Mouse (Mus musculus): ENCODE results near the gene Nat14. TPM values are rescaled to one million over a fixed set of nuclear protein-coding genes. Genes with fewer than 3 reads are reported as not detected.

Nat14 gene
- total and polyA plus RNA-seq, 2 experiments from 2014 or later: 45.5 to 54.3 TPM

- Histone ChIP-seq H3K27ac (ENCODE audit: low read depth, low read length) (no peak overlapping the region), H3K27me3 (ENCODE audit: insufficient read depth, low read length) (no peaks in the 10 kb centered on the region), H3K9me3 (ENCODE audit: low read length) (no peaks in the 10 kb centered on the region), H3K4me2 (ENCODE audit: low read depth) (no peak overlapping the region), H3K36me3 (ENCODE audit: insufficient read depth) (no peaks in the 10 kb centered on the region), H3K9ac (no peak overlapping the region), H3K4me1 (ENCODE audit: insufficient read depth) (no peaks in the 10 kb centered on the region), H3K4me3 (ENCODE audit: low read depth, low read length) (no peak overlapping the region)
- ATAC-seq (no peak), DNase-seq (no peak)
- TF ChIP-seq CTCF (IDR thresholded peaks at IDR 0.05; ENCODE audit: low read depth): no peak
- WGBS: 87% methylated on average over 5 of the region's 5 CpGs
Measured at GRCm38 (mm10) chr7:4964988-4965387, 43.2 kb downstream of the Nat14 start.

- Histone ChIP-seq H3K27ac (ENCODE audit: low read depth, low read length) (no peak within 1 kb of the TSS), H3K9ac (no peak within 1 kb of the TSS), H3K9me3 (ENCODE audit: low read length) (no peaks in the 10 kb centered on the region), H3K36me3 (ENCODE audit: insufficient read depth) (no peaks in the 10 kb centered on the region), H3K27me3 (ENCODE audit: insufficient read depth, low read length) (no peaks in the 10 kb centered on the region), H3K4me1 (ENCODE audit: insufficient read depth) (no peaks in the 10 kb centered on the region), H3K4me3 (ENCODE audit: low read depth, low read length) (no peak within 1 kb of the TSS), H3K4me2 (ENCODE audit: low read depth) (no peak within 1 kb of the TSS)
- WGBS: 34% methylated on average over 6 of the region's 6 CpGs
- DNase-seq (no peak), ATAC-seq (no peak)
- no peak for TF ChIP-seq CTCF (IDR thresholded peaks at IDR 0.05; ENCODE audit: low read depth)
Measured at GRCm38 (mm10) chr7:4971068-4971467, 49.2 kb downstream of the Nat14 start, which contains the start of gene Sbk3. Gene Sbk3, minus strand, starts transcription at chr7:4971168.

- TF ChIP-seq CTCF (IDR thresholded peaks at IDR 0.05; ENCODE audit: low read depth): no peak
- Histone ChIP-seq H3K4me3 (ENCODE audit: low read depth, low read length) (no peak overlapping the region), H3K4me1 (ENCODE audit: insufficient read depth) (no peaks in the 10 kb centered on the region), H3K36me3 (ENCODE audit: insufficient read depth) (no peaks in the 10 kb centered on the region), H3K4me2 (ENCODE audit: low read depth) (no peak overlapping the region), H3K27me3 (ENCODE audit: insufficient read depth, low read length) (no peaks in the 10 kb centered on the region), H3K9me3 (ENCODE audit: low read length) (no peaks in the 10 kb centered on the region), H3K27ac (ENCODE audit: low read depth, low read length) (no peak overlapping the region), H3K9ac (no peak overlapping the region)
- WGBS: 25% methylated on average over 7 of the region's 7 CpGs
- DNase-seq (no peak), ATAC-seq (no peak)
Measured at GRCm38 (mm10) chr7:4971710-4972109, 49.9 kb downstream of the Nat14 start.

GRCm38 (mm10) chr7:4972321-4973047 lies 50.7 kb downstream of the Nat14 start:
- H3K4me2 ChIP-seq (ENCODE audit: low read depth): no peak overlapping the region

More at GRCm38 (mm10) chr7:4972321-4973047, 50.7 kb downstream of the Nat14 start:
- no peak for TF ChIP-seq CTCF (IDR thresholded peaks at IDR 0.05; ENCODE audit: low read depth)
- no peak overlapping the region for H3K4me3 ChIP-seq (ENCODE audit: low read depth, low read length)
- H3K36me3 ChIP-seq (ENCODE audit: insufficient read depth): no peaks in the 10 kb centered on the region
- H3K9me3 ChIP-seq (ENCODE audit: low read length): no peaks in the 10 kb centered on the region
- H3K27ac ChIP-seq (ENCODE audit: low read depth, low read length): no peak overlapping the region
- no peaks in the 10 kb centered on the region for H3K27me3 ChIP-seq (ENCODE audit: insufficient read depth, low read length)
- H3K9ac ChIP-seq: no peak overlapping the region
- ATAC-seq (no peak), DNase-seq (no peak)
- H3K4me1 ChIP-seq (ENCODE audit: insufficient read depth): no peaks in the 10 kb centered on the region
- WGBS: 75% methylated on average over 18 of the region's 18 CpGs

Other genes starting within 250 kb of the Nat14 start
Only the 30 nearest of the 33 such genes appear.
- gene Tmem150b, start 196.8 kb upstream of the Nat14 start, total RNA-seq (2014; rRNA removed): not detected in 2 replicates
- 0.18 TPM in 1 of 2 replicates, not detected in the other for gene Tmem150b, start 196.8 kb upstream of the Nat14 start, polyA plus RNA-seq (2015; fragmentation: Nextera tagmentation; extraction: Ambion mirVana)
- gene Kmt5c, start 181.9 kb upstream of the Nat14 start, total RNA-seq (2014; rRNA removed): 36.8 and 59.1 TPM in 2 replicates
- 32.3 and 35.1 TPM in 2 replicates for gene Kmt5c, start 181.9 kb upstream of the Nat14 start, polyA plus RNA-seq (2015; fragmentation: Nextera tagmentation; extraction: Ambion mirVana)
- gene Cox6b2, start 168.9 kb upstream of the Nat14 start, total RNA-seq (2014; rRNA removed): 3.8 and 4.8 TPM in 2 replicates
- gene Cox6b2, start 168.9 kb upstream of the Nat14 start, polyA plus RNA-seq (2015; fragmentation: Nextera tagmentation; extraction: Ambion mirVana): 19.8 and 23.3 TPM in 2 replicates
- not detected in 2 replicates for gene Fam71e2, start 150.7 kb upstream of the Nat14 start, total RNA-seq (2014; rRNA removed)
- not detected in 2 replicates for gene Fam71e2, start 150.7 kb upstream of the Nat14 start, polyA plus RNA-seq (2015; fragmentation: Nextera tagmentation; extraction: Ambion mirVana)
- 1.2 and 2.6 TPM in 2 replicates for gene Il11, start 139.2 kb upstream of the Nat14 start, total RNA-seq (2014; rRNA removed)
- 1.2 and 2.1 TPM in 2 replicates for gene Il11, start 139.2 kb upstream of the Nat14 start, polyA plus RNA-seq (2015; fragmentation: Nextera tagmentation; extraction: Ambion mirVana)
- gene Tmem190, start 139.1 kb upstream of the Nat14 start, total RNA-seq (2014; rRNA removed): not detected in 2 replicates
- not detected in 2 replicates for gene Tmem190, start 139.1 kb upstream of the Nat14 start, polyA plus RNA-seq (2015; fragmentation: Nextera tagmentation; extraction: Ambion mirVana)
- gene Tmem238, start 132.4 kb upstream of the Nat14 start, total RNA-seq (2014; rRNA removed): 7.3 and 10.1 TPM in 2 replicates
- gene Tmem238, start 132.4 kb upstream of the Nat14 start, polyA plus RNA-seq (2015; fragmentation: Nextera tagmentation; extraction: Ambion mirVana): 13.3 and 15.0 TPM in 2 replicates
- gene Rpl28, start 129.2 kb upstream of the Nat14 start, total RNA-seq (2014; rRNA removed): 161 and 191 TPM in 2 replicates
- gene Rpl28, start 129.2 kb upstream of the Nat14 start, polyA plus RNA-seq (2015; fragmentation: Nextera tagmentation; extraction: Ambion mirVana): 313 and 332 TPM in 2 replicates
- 300 and 347 TPM in 2 replicates for gene Ube2s, start 109.4 kb upstream of the Nat14 start, total RNA-seq (2014; rRNA removed)
- gene Ube2s, start 109.4 kb upstream of the Nat14 start, polyA plus RNA-seq (2015; fragmentation: Nextera tagmentation; extraction: Ambion mirVana): 232 and 259 TPM in 2 replicates
- 52.4 and 66.6 TPM in 2 replicates for gene Shisa7, start 77.3 kb upstream of the Nat14 start, total RNA-seq (2014; rRNA removed)
- gene Shisa7, start 77.3 kb upstream of the Nat14 start, polyA plus RNA-seq (2015; fragmentation: Nextera tagmentation; extraction: Ambion mirVana): 6.8 and 9.4 TPM in 2 replicates
- 2.5 and 6.6 TPM in 2 replicates for gene Isoc2b, start 51.8 kb upstream of the Nat14 start, total RNA-seq (2014; rRNA removed)
- gene Isoc2b, start 51.8 kb upstream of the Nat14 start, polyA plus RNA-seq (2015; fragmentation: Nextera tagmentation; extraction: Ambion mirVana): 3.5 and 3.7 TPM in 2 replicates
- 4.8 and 4.9 TPM in 2 replicates for gene Isoc2a, start 44.9 kb upstream of the Nat14 start, total RNA-seq (2014; rRNA removed)
- gene Isoc2a, start 44.9 kb upstream of the Nat14 start, polyA plus RNA-seq (2015; fragmentation: Nextera tagmentation; extraction: Ambion mirVana): 0.26 and 0.39 TPM in 2 replicates
- 0.48 and 0.85 TPM in 2 replicates for gene Gm36210, start 15.5 kb upstream of the Nat14 start, total RNA-seq (2014; rRNA removed)
- gene Gm36210, start 15.5 kb upstream of the Nat14 start, polyA plus RNA-seq (2015; fragmentation: Nextera tagmentation; extraction: Ambion mirVana): 0.29 and 0.47 TPM in 2 replicates
- 5.4 and 9.2 TPM in 2 replicates for gene Zfp628, start 6.8 kb upstream of the Nat14 start, total RNA-seq (2014; rRNA removed)
- 5.8 and 6.0 TPM in 2 replicates for gene Zfp628, start 6.8 kb upstream of the Nat14 start, polyA plus RNA-seq (2015; fragmentation: Nextera tagmentation; extraction: Ambion mirVana)
- 0.54 and 1.7 TPM in 2 replicates for gene Ssc5d, start 3.8 kb downstream of the Nat14 start, total RNA-seq (2014; rRNA removed)
- 0.51 and 0.63 TPM in 2 replicates for gene Ssc5d, start 3.8 kb downstream of the Nat14 start, polyA plus RNA-seq (2015; fragmentation: Nextera tagmentation; extraction: Ambion mirVana)
- gene Sbk2, start 42.4 kb downstream of the Nat14 start, total RNA-seq (2014; rRNA removed): not detected in 2 replicates
- not detected in 2 replicates for gene Sbk2, start 42.4 kb downstream of the Nat14 start, polyA plus RNA-seq (2015; fragmentation: Nextera tagmentation; extraction: Ambion mirVana)
- 0.23 and 0.76 TPM in 2 replicates for gene Sbk3, start 49.1 kb downstream of the Nat14 start, total RNA-seq (2014; rRNA removed)
- gene Sbk3, start 49.1 kb downstream of the Nat14 start, polyA plus RNA-seq (2015; fragmentation: Nextera tagmentation; extraction: Ambion mirVana): 0.39 and 0.76 TPM in 2 replicates
- gene Zfp579, start 74.1 kb downstream of the Nat14 start, total RNA-seq (2014; rRNA removed): 34.6 and 34.7 TPM in 2 replicates
- gene Zfp579, start 74.1 kb downstream of the Nat14 start, polyA plus RNA-seq (2015; fragmentation: Nextera tagmentation; extraction: Ambion mirVana): 36.7 and 42.6 TPM in 2 replicates
- 4.6 and 6.4 TPM in 2 replicates for gene Zfp524, start 92.4 kb downstream of the Nat14 start, total RNA-seq (2014; rRNA removed)
- 5.0 and 5.3 TPM in 2 replicates for gene Zfp524, start 92.4 kb downstream of the Nat14 start, polyA plus RNA-seq (2015; fragmentation: Nextera tagmentation; extraction: Ambion mirVana)
- gene Fiz1, start 92.7 kb downstream of the Nat14 start, total RNA-seq (2014; rRNA removed): 30.0 and 33.9 TPM in 2 replicates
- gene Fiz1, start 92.7 kb downstream of the Nat14 start, polyA plus RNA-seq (2015; fragmentation: Nextera tagmentation; extraction: Ambion mirVana): 26.9 and 28.6 TPM in 2 replicates
- not detected in 2 replicates for gene Gm44973, start 93.5 kb downstream of the Nat14 start, total RNA-seq (2014; rRNA removed)
- 3.1 TPM in 2 replicates for gene Gm44973, start 93.5 kb downstream of the Nat14 start, polyA plus RNA-seq (2015; fragmentation: Nextera tagmentation; extraction: Ambion mirVana)
- 27.3 and 33.3 TPM in 2 replicates for gene Zfp865, start 98.3 kb downstream of the Nat14 start, total RNA-seq (2014; rRNA removed)
- gene Zfp865, start 98.3 kb downstream of the Nat14 start, polyA plus RNA-seq (2015; fragmentation: Nextera tagmentation; extraction: Ambion mirVana): 5.6 and 5.8 TPM in 2 replicates
- gene Ccdc106, start 98.5 kb downstream of the Nat14 start, total RNA-seq (2014; rRNA removed): 70.7 and 104 TPM in 2 replicates
- 69.7 and 79.8 TPM in 2 replicates for gene Ccdc106, start 98.5 kb downstream of the Nat14 start, polyA plus RNA-seq (2015; fragmentation: Nextera tagmentation; extraction: Ambion mirVana)
- 0.24 TPM in 1 of 2 replicates, not detected in the other for gene 4632433K11Rik, start 112.1 kb downstream of the Nat14 start, total RNA-seq (2014; rRNA removed)
- gene 4632433K11Rik, start 112.1 kb downstream of the Nat14 start, polyA plus RNA-seq (2015; fragmentation: Nextera tagmentation; extraction: Ambion mirVana): not detected in 2 replicates
- gene Zfp784, start 116.4 kb downstream of the Nat14 start, total RNA-seq (2014; rRNA removed): 5.2 and 5.6 TPM in 2 replicates
- gene Zfp784, start 116.4 kb downstream of the Nat14 start, polyA plus RNA-seq (2015; fragmentation: Nextera tagmentation; extraction: Ambion mirVana): 4.1 and 5.0 TPM in 2 replicates
- 26.2 and 42.1 TPM in 2 replicates for gene Zfp580, start 129.5 kb downstream of the Nat14 start, total RNA-seq (2014; rRNA removed)
- gene Zfp580, start 129.5 kb downstream of the Nat14 start, polyA plus RNA-seq (2015; fragmentation: Nextera tagmentation; extraction: Ambion mirVana): 132 and 135 TPM in 2 replicates
- 179 and 184 TPM in 2 replicates for gene U2af2, start 140.1 kb downstream of the Nat14 start, total RNA-seq (2014; rRNA removed)
- 92.7 and 101 TPM in 2 replicates for gene U2af2, start 140.1 kb downstream of the Nat14 start, polyA plus RNA-seq (2015; fragmentation: Nextera tagmentation; extraction: Ambion mirVana)
- gene Epn1, start 158.2 kb downstream of the Nat14 start, total RNA-seq (2014; rRNA removed): 341 and 347 TPM in 2 replicates
- gene Epn1, start 158.2 kb downstream of the Nat14 start, polyA plus RNA-seq (2015; fragmentation: Nextera tagmentation; extraction: Ambion mirVana): 126 and 127 TPM in 2 replicates
- gene Rfpl4, start 194.9 kb downstream of the Nat14 start, total RNA-seq (2014; rRNA removed): not detected in 2 replicates
- gene Rfpl4, start 194.9 kb downstream of the Nat14 start, polyA plus RNA-seq (2015; fragmentation: Nextera tagmentation; extraction: Ambion mirVana): not detected in 2 replicates
- gene Rasl2-9, start 203.9 kb downstream of the Nat14 start, total RNA-seq (2014; rRNA removed): 0.15 and 0.24 TPM in 2 replicates
- gene Rasl2-9, start 203.9 kb downstream of the Nat14 start, polyA plus RNA-seq (2015; fragmentation: Nextera tagmentation; extraction: Ambion mirVana): 0.47 and 0.65 TPM in 2 replicates

Measured in forebrain, postnatal 0 days (tissue).